Mouse (Mus musculus): ENCODE measurements around the gene Sh3gl3.

Gene Sh3gl3

DNA sequence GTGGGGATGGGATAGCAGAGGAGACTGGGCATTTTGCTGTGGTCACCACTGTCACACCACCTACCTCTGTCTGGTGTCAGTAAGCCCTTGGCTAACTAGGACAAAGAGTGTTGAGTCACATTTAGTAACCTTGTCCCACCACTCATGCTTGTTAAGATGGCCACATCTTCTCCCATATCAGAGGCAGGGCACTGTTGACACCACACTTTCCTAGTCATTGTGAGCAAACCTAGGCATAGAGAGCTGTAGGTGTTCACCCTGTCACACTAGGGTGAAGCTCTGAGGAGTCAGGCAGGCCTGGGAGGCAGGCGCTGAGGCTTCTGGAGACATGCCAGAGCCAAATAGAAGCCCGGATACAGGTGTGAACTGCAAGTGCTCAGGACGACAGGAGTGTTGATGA lies at the start of gene Sh3gl3:
Gene Sh3gl3 (plus strand): TSS at position 301 of the 400 bp plus-strand sequence.
- no peak for DNase-seq (ENCODE audit: low read depth, low spot score)

- DNase-seq (ENCODE audit: low read depth, low spot score) = no peak
These were observed 35.4 kb upstream of the Sh3gl3 start for GRCm38 (mm10) chr7:82138196-82138595.

DNA sequence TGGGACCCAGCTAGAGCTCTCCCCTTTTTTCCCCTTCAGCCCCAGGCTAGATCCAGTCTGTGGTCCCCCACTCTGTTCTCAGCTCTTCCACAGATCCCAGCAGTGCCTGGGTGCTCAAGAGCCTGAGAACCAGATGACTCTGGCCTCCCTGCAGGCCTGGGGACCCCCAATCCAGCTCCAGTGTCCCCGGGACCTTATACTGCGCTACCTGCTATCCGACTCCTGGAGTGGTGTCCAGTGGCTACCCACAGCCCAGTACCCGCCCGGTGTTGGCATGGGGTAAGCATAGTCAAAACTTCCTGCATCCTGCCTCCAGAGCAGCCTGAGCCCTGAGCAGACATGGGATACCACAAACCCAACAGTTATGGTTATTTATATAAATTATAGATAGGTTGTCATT lies 26.5 kb upstream of the Sh3gl3 start:
- DNase-seq (ENCODE audit: low read depth, low spot score) = no peak

- DNase-seq (ENCODE audit: low read depth, low spot score) = no peak
These were observed 9.0 kb upstream of the Sh3gl3 start for GRCm38 (mm10) chr7:82164681-82165080.

- DNase-seq (ENCODE audit: low read depth, low spot score) = peak; percentile 34
These were observed 1.1 kb downstream of the Sh3gl3 start for GRCm38 (mm10) chr7:82174571-82175326.

GRCm38 (mm10) chr7:82175327-82175721 lies 1.7 kb downstream of the Sh3gl3 start:
- DNase-seq (ENCODE audit: low read depth, low spot score) = no peak

- no peak for DNase-seq (ENCODE audit: low read depth, low spot score)
These were observed 2.6 kb downstream of the Sh3gl3 start for GRCm38 (mm10) chr7:82176192-82176591.

GRCm38 (mm10) chr7:82177336-82177735 lies 3.7 kb downstream of the Sh3gl3 start:
- no peak for DNase-seq (ENCODE audit: low read depth, low spot score)

DNA sequence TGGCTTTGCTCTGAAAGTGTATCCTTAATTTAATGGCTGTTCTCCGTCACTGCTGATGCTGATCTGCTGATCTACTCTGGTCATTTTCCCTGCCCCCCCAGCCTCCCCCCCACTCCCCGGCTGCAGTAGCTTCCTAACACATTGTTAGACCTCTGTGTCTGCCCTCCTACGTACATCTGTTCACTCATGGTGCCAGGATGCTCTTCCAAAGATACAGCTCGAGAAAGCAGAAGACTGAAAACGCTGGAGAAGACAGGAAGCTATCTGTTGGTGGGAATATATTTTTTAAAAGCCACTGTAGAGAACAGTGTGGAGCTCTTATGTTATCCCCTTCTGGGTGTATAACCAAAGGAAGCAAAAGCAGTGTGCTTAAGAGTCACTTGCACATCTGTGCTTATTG lies 7.3 kb downstream of the Sh3gl3 start:
- DNase-seq (ENCODE audit: low read depth, low spot score) = no peak

GRCm38 (mm10) chr7:82182781-82183180 lies 9.1 kb downstream of the Sh3gl3 start:
- DNase-seq (ENCODE audit: low read depth, low spot score) = no peak

DNA sequence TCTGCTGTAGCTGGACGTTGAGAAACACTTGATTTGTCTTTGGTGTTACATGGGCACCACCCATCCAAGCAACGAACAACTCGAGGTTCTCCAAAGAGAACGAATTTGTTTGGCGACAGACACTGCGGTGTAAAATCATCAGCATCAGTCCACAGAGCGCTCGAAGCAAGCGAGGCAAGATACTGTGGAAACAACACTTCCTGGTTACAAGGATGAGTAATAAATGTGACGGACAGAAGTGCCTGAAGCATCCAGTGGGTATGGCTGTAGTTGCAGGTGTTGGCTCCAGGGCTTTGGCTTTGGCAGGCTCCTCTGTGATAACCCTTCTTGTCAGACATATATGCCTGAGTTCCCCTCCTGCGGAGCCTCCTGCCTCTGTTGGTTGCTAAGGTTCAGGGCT lies 18.0 kb downstream of the Sh3gl3 start:
- no peak for DNase-seq (ENCODE audit: low read depth, low spot score)

- no peak for DNase-seq (ENCODE audit: low read depth, low spot score)
These were observed 18.9 kb downstream of the Sh3gl3 start for GRCm38 (mm10) chr7:82192512-82192911.

GRCm38 (mm10) chr7:82203111-82203510 lies 29.5 kb downstream of the Sh3gl3 start:
- DNase-seq (ENCODE audit: low read depth, low spot score) = no peak

GRCm38 (mm10) chr7:82204014-82204784 lies 30.6 kb downstream of the Sh3gl3 start:
- no peak for DNase-seq (ENCODE audit: low read depth, low spot score)

GRCm38 (mm10) chr7:82204975-82205374 lies 31.3 kb downstream of the Sh3gl3 start:
- no peak for DNase-seq (ENCODE audit: low read depth, low spot score)

DNA sequence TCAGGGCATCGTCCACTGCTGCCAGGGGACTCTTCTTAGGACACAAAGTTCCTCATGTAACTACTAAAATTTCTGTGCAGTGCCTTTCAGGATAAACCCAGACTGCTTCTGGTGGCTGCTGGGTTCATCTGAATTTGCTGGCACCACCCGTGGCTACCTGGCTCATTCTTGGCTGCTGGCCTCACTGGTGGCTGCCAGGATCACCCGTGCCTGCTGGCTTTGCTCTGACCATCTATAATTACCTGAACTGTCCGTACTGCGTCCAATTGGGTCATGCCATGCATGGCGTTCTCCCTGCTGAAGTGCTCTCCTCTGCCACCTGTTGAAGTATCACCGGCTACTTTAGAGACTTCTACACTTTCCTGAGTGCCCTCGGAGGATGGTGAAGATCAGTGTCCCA lies 33.1 kb downstream of the Sh3gl3 start:
- DNase-seq (ENCODE audit: low read depth, low spot score) = no peak

DNA sequence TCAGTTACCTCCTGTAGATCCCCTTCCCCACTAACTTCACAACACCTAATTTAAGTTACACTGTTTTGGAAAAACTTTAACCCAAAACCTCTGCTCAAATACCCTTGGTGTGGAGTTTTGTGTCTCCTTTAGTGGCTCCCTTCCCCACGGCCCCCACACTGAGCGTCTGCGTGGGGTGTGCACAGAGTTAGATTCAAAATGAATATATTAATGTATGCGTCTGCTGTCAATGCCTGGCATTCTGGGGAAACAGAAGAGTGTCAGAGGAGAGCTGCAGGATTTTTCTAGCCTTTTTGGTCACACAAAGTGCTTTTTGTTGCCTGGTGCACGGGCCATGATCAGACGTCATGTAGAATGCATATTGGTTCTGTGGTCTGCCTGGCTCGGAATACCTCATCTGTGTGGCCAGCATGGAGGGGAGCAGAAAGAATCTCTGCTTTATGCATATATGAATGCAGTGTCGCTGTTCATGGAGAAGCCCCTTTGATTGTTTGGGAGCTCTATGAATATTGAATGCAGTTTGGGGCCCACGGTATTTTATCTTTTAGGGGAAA lies 47.8 kb downstream of the Sh3gl3 start:
- DNase-seq (ENCODE audit: low read depth, low spot score) = no peak

DNA sequence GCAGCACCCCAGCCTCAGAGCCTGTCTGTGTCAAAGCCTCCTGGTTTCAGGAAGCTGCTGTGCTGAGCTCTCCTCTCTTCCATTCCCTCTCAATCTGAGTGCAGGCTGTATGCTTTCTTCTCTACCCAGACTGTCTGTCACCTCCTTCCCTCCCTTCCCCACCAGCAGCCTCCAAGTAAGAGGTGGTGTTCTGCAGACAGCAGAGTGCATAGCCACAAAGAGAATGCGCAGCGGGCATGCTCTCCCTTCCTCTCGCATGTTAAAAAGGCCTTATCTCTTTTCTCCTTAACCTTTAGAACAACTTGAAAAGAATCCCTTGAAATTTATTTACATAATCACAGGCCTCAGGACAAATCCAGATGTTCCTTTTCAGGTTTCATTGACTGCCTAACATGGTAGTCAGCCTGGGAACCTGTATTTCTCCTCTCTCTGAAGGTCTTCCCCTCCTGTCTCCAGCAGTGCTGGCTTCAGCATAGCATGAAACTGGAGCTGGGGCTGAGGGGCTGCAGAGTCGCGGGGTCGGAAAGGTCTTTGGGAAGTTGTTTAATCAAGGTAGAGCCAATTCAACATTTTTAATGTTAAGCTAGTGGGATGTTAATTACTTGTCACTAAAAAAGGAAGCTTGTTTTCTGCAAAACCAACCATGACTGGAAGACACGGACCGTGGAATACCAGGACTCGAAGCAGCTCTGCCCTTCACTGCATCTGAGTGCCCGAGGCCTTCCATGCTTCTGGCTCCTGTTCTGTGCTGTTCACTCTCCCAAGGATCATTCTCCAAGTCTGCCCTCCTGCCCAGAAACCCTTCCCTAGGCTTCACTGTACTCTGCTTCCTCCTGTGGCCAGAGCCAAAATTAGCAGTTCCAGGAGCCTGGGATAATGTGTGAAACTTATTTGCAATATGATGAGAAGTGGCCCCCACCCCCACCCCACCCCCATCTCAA lies 50.5 kb downstream of the Sh3gl3 start:
- no peak for DNase-seq (ENCODE audit: low read depth, low spot score)

GRCm38 (mm10) chr7:82233201-82233600 lies 59.6 kb downstream of the Sh3gl3 start:
- no peak for DNase-seq (ENCODE audit: low read depth, low spot score)

DNA sequence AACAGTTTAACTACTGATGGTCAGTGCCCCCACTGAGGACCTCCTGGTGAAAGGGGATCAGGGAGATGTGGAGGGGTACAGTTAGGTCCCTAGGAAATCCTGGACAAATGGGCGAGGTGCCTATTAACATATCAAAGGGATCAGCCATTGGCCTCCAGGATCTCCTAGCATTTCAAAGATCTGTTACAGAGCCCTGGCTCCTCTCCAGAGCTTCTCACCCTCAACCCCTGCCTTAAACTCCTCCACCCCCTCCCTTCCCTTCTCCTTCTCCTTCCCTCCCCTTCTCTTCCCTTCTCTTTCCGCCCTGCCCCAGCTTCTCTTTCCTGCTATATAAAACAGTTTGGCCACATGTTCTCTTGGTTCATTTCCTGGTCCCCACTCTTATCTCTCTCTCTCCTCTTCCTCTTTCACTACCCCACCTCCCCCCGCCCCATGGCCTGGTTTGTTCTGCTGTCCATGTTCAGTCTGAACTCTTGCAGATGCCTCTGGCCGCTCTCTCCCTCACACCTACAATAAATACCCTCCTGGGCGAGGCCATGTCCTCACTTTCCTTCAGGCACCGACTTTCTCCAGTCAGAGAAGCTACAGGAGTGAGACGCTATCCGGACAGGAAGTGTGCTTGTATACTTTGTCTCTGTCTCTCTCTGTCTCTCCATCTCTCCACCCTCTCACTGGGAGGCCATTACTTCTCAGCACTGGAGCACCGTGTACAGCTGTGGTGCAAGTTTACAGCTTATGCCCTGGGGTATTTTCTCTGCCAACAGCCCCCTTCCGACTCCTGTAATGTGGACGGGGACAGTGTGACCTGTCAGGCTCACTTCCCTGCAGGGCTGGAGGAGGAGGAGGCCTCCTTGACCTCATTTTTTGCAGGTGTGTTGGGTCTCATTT lies 60.6 kb downstream of the Sh3gl3 start:
- DNase-seq (ENCODE audit: low read depth, low spot score) = no peak

GRCm38 (mm10) chr7:82234898-82235290 lies 61.3 kb downstream of the Sh3gl3 start:
- DNase-seq (ENCODE audit: low read depth, low spot score) = no peak

All from retina, adult 2 months (tissue).